Mouse (Mus musculus) gastrocnemius, adult 2 months (tissue): Measurements from ENCODE around the gene Cers5. TPM values are rescaled to one million over a fixed set of nuclear protein-coding genes. Genes with fewer than 3 reads are reported as not detected.

ENCODE experiments used
- DNase-seq: peaks from one replicate; pipeline ENCODE4 v3.0.0; 2022
- H3K27ac ChIP-seq: fragments of 200-600 bp; 2 replicates; pipeline ENCODE4 v1.8.1; 2022; ENCODE audit warnings: mild to moderate bottlenecking
- H3K4me3 ChIP-seq: fragments of 200-600 bp; 2 replicates; pipeline ENCODE4 v1.8.1; 2022; ENCODE audit warnings: mild to moderate bottlenecking, moderate library complexity
- CTCF ChIP-seq: fragments of 200-600 bp; IDR thresholded peaks from 2 replicates; pipeline ENCODE4 v1.8.1; 2022; ENCODE audit warnings: antibody characterized with exemption, mild to moderate bottlenecking, moderate library complexity
- intact Hi-C: fragments of 180-260 bp; cut with DNase I; formaldehyde crosslinking; loops from one replicate; pipeline ENCODE4 v1.15.1; 2025
- total RNA-seq, 2 experiments: library from RNA; stranded (reverse); gene quantifications; 2 replicates each; pipeline ENCODE4 v1.2.3; 2021

Cers5 gene
- total RNA-seq, 2 experiments from 2014 or later = 4.6 to 5.4 TPM

- Histone ChIP-seq H3K27ac (no peak overlapping the region), H3K4me3 (no peak overlapping the region)
- intact Hi-C loops = loop anchor here (1.0 to 10.0 kb wide), 2 partner anchors 63 to 183 kb away; partner anchors contain the start of gene Aqp5
- peak; percentile 87 for TF ChIP-seq CTCF
- no peak for DNase-seq
Measured at GRCm38 (mm10) chr15:99778148-99778547, 5.5 kb upstream of the Cers5 start.

GRCm38 (mm10) chr15:99772925-99773324 is 240 bp upstream of the Cers5 start:
- H3K4me3 ChIP-seq = no peak overlapping the region
- no peak for DNase-seq
- peak overlapping the region; percentile 7; the same call in 1 of the 2 replicates for H3K27ac ChIP-seq
- intact Hi-C loops = loop anchor here (10.0 kb wide), 1 partner anchor 178 kb away; the partner anchor contains the start of gene Aqp5
- TF ChIP-seq CTCF = no peak

GRCm38 (mm10) chr15:99772277-99772880 is 306 bp downstream of the Cers5 start:
- intact Hi-C loops = loop anchor here (10.0 kb wide), 1 partner anchor 178 kb away; the partner anchor contains the start of gene Aqp5
- Histone ChIP-seq H3K4me3 (peak overlapping the region; percentile 92), H3K27ac (peak overlapping the region; percentile 91)
- peak; percentile 93 for DNase-seq
- peak; percentile 32 for TF ChIP-seq CTCF

- Histone ChIP-seq H3K27ac (peak overlapping the region; percentile 91), H3K4me3 (peak overlapping the region; percentile 92)
- no peak for TF ChIP-seq CTCF
- intact Hi-C loops = loop anchor here (10.0 kb wide), 1 partner anchor 177 kb away; the partner anchor contains the start of gene Aqp5
- DNase-seq = no peak
Measured at GRCm38 (mm10) chr15:99771601-99772276, 946 bp downstream of the Cers5 start.

- Histone ChIP-seq H3K27ac (peak overlapping the region; percentile 91), H3K4me3 (peak overlapping the region; percentile 92)
- intact Hi-C loops = loop anchor here (10.0 kb wide), 1 partner anchor 176 kb away; the partner anchor contains the start of gene Aqp5
- DNase-seq = no peak
- no peak for TF ChIP-seq CTCF
Measured at GRCm38 (mm10) chr15:99771004-99771500, 1.6 kb downstream of the Cers5 start.

- no peak overlapping the region for H3K27ac ChIP-seq
- no peak for TF ChIP-seq CTCF
- no peak for DNase-seq
- intact Hi-C loops = no loop called here
- H3K4me3 ChIP-seq = no peak overlapping the region
Measured at GRCm38 (mm10) chr15:99768761-99769160, 3.9 kb downstream of the Cers5 start.

GRCm38 (mm10) chr15:99767467-99767866 is 5.2 kb downstream of the Cers5 start:
- Histone ChIP-seq H3K4me3 (no peak overlapping the region), H3K27ac (no peak overlapping the region)
- no peak for DNase-seq
- intact Hi-C loops = no loop called here
- TF ChIP-seq CTCF = no peak

GRCm38 (mm10) chr15:99754204-99754603 is 18.5 kb downstream of the Cers5 start:
- H3K4me3 ChIP-seq = no peak overlapping the region
- no peak overlapping the region for H3K27ac ChIP-seq
- TF ChIP-seq CTCF = no peak
- DNase-seq = no peak
- intact Hi-C loops = no loop called here

- intact Hi-C loops = no loop called here
- Histone ChIP-seq H3K4me3 (no peak overlapping the region), H3K27ac (no peak overlapping the region)
- TF ChIP-seq CTCF = no peak
- DNase-seq = peak; percentile 35
Measured at GRCm38 (mm10) chr15:99740229-99740628, 32.5 kb downstream of the Cers5 start.

- H3K27ac ChIP-seq = no peak overlapping the region
- intact Hi-C loops = no loop called here
- TF ChIP-seq CTCF = no peak
- no peak for DNase-seq
- H3K4me3 ChIP-seq = no peak overlapping the region
Measured at GRCm38 (mm10) chr15:99736675-99737074, 36.0 kb downstream of the Cers5 start.

GRCm38 (mm10) chr15:99735631-99736030 is 37.1 kb downstream of the Cers5 start:
- DNase-seq = peak; percentile 98
- Histone ChIP-seq H3K27ac (peak overlapping the region; percentile 0; the same call in 1 of the 2 replicates), H3K4me3 (no peak overlapping the region)
- intact Hi-C loops = no loop called here
- no peak for TF ChIP-seq CTCF

GRCm38 (mm10) chr15:99733186-99733585 is 39.5 kb downstream of the Cers5 start:
- Histone ChIP-seq H3K27ac (no peak overlapping the region), H3K4me3 (no peak overlapping the region)
- intact Hi-C loops = no loop called here
- no peak for TF ChIP-seq CTCF
- DNase-seq = no peak

GRCm38 (mm10) chr15:99731678-99732077 is 41.0 kb downstream of the Cers5 start:
- intact Hi-C loops = no loop called here
- TF ChIP-seq CTCF = no peak
- no peak for DNase-seq
- Histone ChIP-seq H3K27ac (no peak overlapping the region), H3K4me3 (no peak overlapping the region)
